Mouse (Mus musculus): ENCODE results near the gene Jam3.

DNA sequence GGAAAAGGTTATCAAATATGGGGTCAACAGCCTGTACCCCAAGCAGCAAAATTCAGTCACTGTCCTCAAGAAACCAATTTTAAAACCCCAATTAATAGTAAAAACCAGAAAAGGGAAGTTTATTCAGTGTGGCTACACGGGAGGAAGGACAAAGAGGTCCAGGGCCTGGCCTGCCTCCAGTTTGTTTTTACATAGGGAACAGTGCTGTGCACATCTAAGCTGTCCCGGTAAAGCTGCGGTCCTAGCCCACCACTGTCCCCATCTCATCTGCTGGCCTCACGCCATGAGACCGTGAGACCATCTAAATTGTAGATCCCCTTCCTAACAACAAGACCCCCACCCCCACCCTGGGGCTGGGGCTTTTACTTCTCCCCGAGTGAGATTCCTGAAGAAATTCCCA is 29.8 kb downstream of the Jam3 start:
- TF ChIP-seq CTCF (conservative IDR thresholded peaks at IDR 0.05; ENCODE audit: insufficient read depth, insufficient read length, low read depth, low read length) (no peak), POLR2A (IDR thresholded peaks at IDR 0.05; ENCODE audit: low read depth, low read length) (no peak)
